Mouse (Mus musculus) left cerebral cortex, postnatal 25 days (tissue): ENCODE measurements around the gene Kcnj12. TPM values are rescaled to one million over a fixed set of nuclear protein-coding genes. Genes with fewer than 3 reads are reported as not detected.

Source experiments
- DNase-seq, 2 experiments: peaks; one replicate each; pipeline ENCODE4 v3.0.0; 2022; ENCODE audit warnings: low spot score in 2 of 2, mixed read lengths in 1 of 2
- intact Hi-C: fragments of 180-260 bp; cut with DNase I; formaldehyde crosslinking; loops from one replicate; pipeline ENCODE4 v1.15.1; 2025
- total RNA-seq, 2 experiments: library from RNA; stranded (reverse); gene quantifications; 2 replicates each; pipeline ENCODE4 v1.2.3; 2021

Kcnj12 gene
- total RNA-seq, 2 experiments from 2014 or later, result 17.4 to 19.6 TPM

GRCm38 (mm10) chr11:61091192-61091591 is 68.8 kb downstream of the Kcnj12 start:
- intact Hi-C loops, result loop anchor here (1.0 to 10.0 kb wide), 4 partner anchors 49 to 256 kb away; partner anchors contain the start of gene Dhrs7b
- DNase-seq, result no peak

- intact Hi-C loops, result loop anchor here (1.0 to 10.0 kb wide), 4 partner anchors 49 to 257 kb away; partner anchors contain the start of gene Dhrs7b
Observed at GRCm38 (mm10) chr11:61091642-61092262, 69.4 kb downstream of the Kcnj12 start.

GRCm38 (mm10) chr11:61098046-61098445 is 75.7 kb downstream of the Kcnj12 start:
- intact Hi-C loops, result loop anchor here (10.0 kb wide), 1 partner anchor 263 kb away; the partner anchor contains the start of gene Dhrs7b
- no peak for DNase-seq

More at GRCm38 (mm10) chr11:61091642-61092262, 69.4 kb downstream of the Kcnj12 start:
- DNase-seq, result peak; percentile 80 to 85

GRCm38 (mm10) chr11:61102397-61103339 is 80.3 kb downstream of the Kcnj12 start:
- intact Hi-C loops, result loop anchor here (5.0 kb wide), 1 partner anchor 285 kb away; no protein-coding TSS in a partner anchor
- DNase-seq, result no peak

- intact Hi-C loops, result loop anchor here (2.0 to 5.0 kb wide), 3 partner anchors 50 to 306 kb away; no protein-coding TSS in a partner anchor
- peak; percentile 86 to 87 for DNase-seq
Observed at GRCm38 (mm10) chr11:61104241-61104901, 82.0 kb downstream of the Kcnj12 start.

GRCm38 (mm10) chr11:61108911-61109361 is 86.6 kb downstream of the Kcnj12 start:
- peak; percentile 4 to 9 for DNase-seq
- intact Hi-C loops, result no loop called here

- intact Hi-C loops, result no loop called here
- no peak for DNase-seq
Observed at GRCm38 (mm10) chr11:61109707-61110106, 87.3 kb downstream of the Kcnj12 start.

GRCm38 (mm10) chr11:61110113-61110512 is 87.7 kb downstream of the Kcnj12 start:
- intact Hi-C loops, result no loop called here
- DNase-seq, result no peak

- intact Hi-C loops, result no loop called here
- no peak for DNase-seq
Observed at GRCm38 (mm10) chr11:61110928-61111327, 88.6 kb downstream of the Kcnj12 start.

- intact Hi-C loops, result no loop called here
Observed at GRCm38 (mm10) chr11:61111472-61111871, 89.1 kb downstream of the Kcnj12 start.

GRCm38 (mm10) chr11:61112323-61112995 is 90.1 kb downstream of the Kcnj12 start:
- DNase-seq, result no peak
- intact Hi-C loops, result no loop called here

More at GRCm38 (mm10) chr11:61111472-61111871, 89.1 kb downstream of the Kcnj12 start:
- no peak for DNase-seq

- intact Hi-C loops, result no loop called here
- DNase-seq, result no peak
Observed at GRCm38 (mm10) chr11:61116226-61116625, 93.9 kb downstream of the Kcnj12 start.

- intact Hi-C loops, result no loop called here
Observed at GRCm38 (mm10) chr11:61119996-61120583, 97.7 kb downstream of the Kcnj12 start.

More at GRCm38 (mm10) chr11:61119996-61120583, 97.7 kb downstream of the Kcnj12 start:
- DNase-seq, result no peak

Other genes starting within 250 kb of the Kcnj12 start
- gene Top3a, start 245.2 kb upstream of the Kcnj12 start, total RNA-seq, result 1 to 10 TPM; 4.2 to 5.1 TPM
- gene Smcr8, start 245.0 kb upstream of the Kcnj12 start, total RNA-seq, result 10 to 100 TPM; 30.1 to 32.5 TPM
- 1 to 10 TPM; 1.9 to 2.7 TPM for gene Shmt1, start 210.8 kb upstream of the Kcnj12 start, total RNA-seq
- gene Dhrs7b, start 191.9 kb upstream of the Kcnj12 start, total RNA-seq, result 10 to 100 TPM; 29.8 to 30.1 TPM
- 10 to 100 TPM; 28.5 to 28.7 TPM for gene Tmem11, start 143.3 kb upstream of the Kcnj12 start, total RNA-seq
- gene Natd1, start 107.8 kb upstream of the Kcnj12 start, total RNA-seq, result 10 to 100 TPM; 10.3 to 11.1 TPM
- gene Map2k3, start 90.5 kb upstream of the Kcnj12 start, total RNA-seq, result 10 to 100 TPM; 14.0 to 14.1 TPM
- gene Tnfrsf13b, start 104.2 kb downstream of the Kcnj12 start, total RNA-seq, result 1 to 10 TPM; 1.4 to 1.8 TPM
- 100 to 1,000 TPM; 202 to 220 TPM for gene Usp22, start 152.5 kb downstream of the Kcnj12 start, total RNA-seq
- gene Aldh3a1, start 185.0 kb downstream of the Kcnj12 start, total RNA-seq, result 1 to 10 TPM; 1.9 to 2.1 TPM
- gene Aldh3a2, start 244.9 kb downstream of the Kcnj12 start, total RNA-seq, result 10 to 100 TPM; 48.2 to 49.2 TPM